In the genomic region with DNA sequence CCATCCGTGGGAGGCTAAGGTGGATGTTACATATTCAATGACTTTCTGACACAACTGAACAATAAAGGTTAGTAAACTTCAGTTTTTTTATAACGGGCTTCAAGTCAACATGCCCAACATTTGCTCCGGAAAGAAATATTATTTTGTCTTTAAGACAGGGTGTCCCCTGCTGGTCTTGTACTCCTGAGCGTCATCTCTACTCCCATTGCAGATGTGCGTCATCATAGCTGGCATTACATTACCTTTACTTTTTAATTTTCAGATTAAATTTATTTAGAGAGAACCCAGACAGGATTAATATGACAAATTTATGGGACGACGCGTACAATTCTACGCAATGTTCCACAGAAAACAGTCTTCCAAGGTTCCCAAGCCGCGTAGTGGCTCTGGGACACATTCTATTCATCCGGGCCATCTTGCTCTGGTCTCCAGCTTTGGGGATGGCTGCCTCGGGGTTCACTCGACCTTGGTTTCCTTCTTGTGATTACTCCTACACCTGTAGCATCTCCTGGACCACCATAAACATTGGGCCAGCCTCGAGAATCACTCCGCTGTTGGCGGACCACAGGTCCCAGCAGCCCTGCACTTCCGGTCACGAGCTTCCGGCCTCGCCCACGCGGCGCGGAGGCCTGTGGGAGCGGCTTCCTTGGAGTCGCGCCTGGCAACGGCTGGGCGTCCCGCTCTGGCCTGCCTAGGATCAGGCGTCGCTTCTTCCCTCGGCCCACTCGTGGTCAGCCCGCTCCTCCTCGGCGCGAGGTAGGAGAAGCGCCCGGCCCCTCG, we compare ENCODE assay signal across 8 mouse cellular contexts. TPM values are rescaled to one million over a fixed set of nuclear protein-coding genes. Genes with fewer than 3 reads are reported as not detected.
DNase-seq lines count a peak whose midpoint lies in the region; ATAC-seq lines count a peak whose summit lies in the region.

Gene Ift88 (plus strand): TSS at position 631 of the 780 bp plus-strand sequence.

- peak; percentile 100 for ATAC-seq in hindbrain, embryonic 13.5 days (ENCODE audit: low FRiP score)

- 4% methylated on average over 42 of the region's 42 CpGs for WGBS in hindbrain, embryonic 13.5 days

- H3K4me2 ChIP-seq in hindbrain, embryonic 13.5 days: peak within 1 kb of the TSS; percentile 73

- H3K36me3 ChIP-seq in hindbrain, embryonic 13.5 days: no peaks in the 10 kb centered on the region

- H3K9me3 ChIP-seq in hindbrain, embryonic 13.5 days: no peaks in the 10 kb centered on the region

- peak within 1 kb of the TSS; percentile 83 for H3K27ac ChIP-seq in hindbrain, embryonic 13.5 days

- H3K9ac ChIP-seq in hindbrain, embryonic 13.5 days: peak within 1 kb of the TSS; percentile 88

- peak within 1 kb of the TSS; percentile 95 for H3K4me3 ChIP-seq in hindbrain, embryonic 13.5 days

- DNase-seq in NIH3T3 (ENCODE audit: low read depth): peak; percentile 94
- peak; percentile 94 to 95 for DNase-seq in cerebellum, postnatal 14 days
- DNase-seq in frontal cortex, postnatal 14 days (ENCODE audit: low spot score in 2 of 2): peak; percentile 87 to 93
- DNase-seq in layer of hippocampus, postnatal 25 days (ENCODE audit: extremely low spot score in 1 of 2, low spot score in 1 of 2): peak; percentile 91 to 92
- DNase-seq in lung, postnatal 25 days (ENCODE audit: low spot score): peak; percentile 93
- peak; percentile 94 for DNase-seq in retina, embryonic 14.5 days (ENCODE audit: low spot score)
- DNase-seq in thymus, postnatal 4 days: peak; percentile 87

- H3K27me3 ChIP-seq in hindbrain, embryonic 13.5 days: 0 out of 2 replicates have a peak, but pooled peaks cover 5% of the 10 kb centered on the region

- peaks cover 7% of the 10 kb centered on the region; the same call in 1 of the 2 replicates for H3K4me1 ChIP-seq in hindbrain, embryonic 13.5 days (replicated peaks)

RNA-seq across cellular contexts. Expression of gene Ift88, which starts in this region (rescaled TPM):
- polyA plus RNA-seq in hindbrain, embryonic 13.5 days (2015; fragmentation: Nextera tagmentation; extraction: Ambion mirVana): 21.1 and 23.1 TPM in 2 replicates
- 10 to 100 TPM; 12.9 to 13.9 TPM for total RNA-seq in layer of hippocampus, postnatal 25 days (2021)

Comparison
In these comparisons a context has a peak if more than half of its experiments do, and no peak if none do; other contexts are left out.
1. Peak in every context shown above with its lines: DNase-seq, ATAC-seq, H3K4me3 ChIP-seq and H3K27ac ChIP-seq.